Mouse (Mus musculus) granulocyte monocyte progenitor cell, adult 5-6 weeks (primary cell): Measurements from ENCODE around the gene Zfp62. TPM values are rescaled to one million over a fixed set of nuclear protein-coding genes. Genes with fewer than 3 reads are reported as not detected.
A peak's percentile ranks its signal among the peaks of the same experiment; 100 is the strongest.

Source experiments
- ATAC-seq: replicated peaks from 2 replicates; pipeline ENCODE4 v1.8.0; 2016; ENCODE audit warnings: mild to moderate bottlenecking, moderate TSS enrichment, inconsistent platforms; ENCODE audit not compliant: poor library complexity, severe bottlenecking
- total RNA-seq, 2 experiments: library from RNA; stranded (forward) in 1 of 2; stranded (reverse) in 1 of 2; fragments of 200-712, 200-1000 nt in 1 of 2; fragments of >200 nt in 1 of 2; fragmentation: Nextera tagmentation in 1 of 2; gene quantifications; 2 replicates each; pipeline ENCODE4 v1.2.3; 2014 to 2017

Gene Zfp62
- total RNA-seq, 2 experiments from 2014 or later, result 46.4 to 88.5 TPM

GRCm38 (mm10) chr11:49246523-49246922 is 43.4 kb downstream of the Zfp62 start:
- ATAC-seq, result no peak

GRCm38 (mm10) chr11:49247255-49247654 is 44.2 kb downstream of the Zfp62 start:
- ATAC-seq, result no peak

GRCm38 (mm10) chr11:49248226-49248973 is 45.3 kb downstream of the Zfp62 start:
- no peak for ATAC-seq

GRCm38 (mm10) chr11:49248974-49249700 is 46.0 kb downstream of the Zfp62 start:
- ATAC-seq, result no peak

GRCm38 (mm10) chr11:49249811-49250421 is 46.8 kb downstream of the Zfp62 start:
- ATAC-seq, result peak; percentile 51

GRCm38 (mm10) chr11:49250422-49251379 is 47.6 kb downstream of the Zfp62 start:
- peak; percentile 67 for ATAC-seq

- no peak for ATAC-seq
These were observed 48.3 kb downstream of the Zfp62 start for GRCm38 (mm10) chr11:49251380-49251761.

GRCm38 (mm10) chr11:49252048-49252447 is 49.0 kb downstream of the Zfp62 start:
- no peak for ATAC-seq

- ATAC-seq, result no peak
These were observed 49.9 kb downstream of the Zfp62 start for GRCm38 (mm10) chr11:49253035-49253434.

GRCm38 (mm10) chr11:49259296-49259695 is 56.2 kb downstream of the Zfp62 start:
- no peak for ATAC-seq

GRCm38 (mm10) chr11:49259829-49260228 is 56.7 kb downstream of the Zfp62 start:
- ATAC-seq, result peak; percentile 26; the same call in 1 of the 2 replicates

GRCm38 (mm10) chr11:49260598-49261312 is 57.7 kb downstream of the Zfp62 start:
- no peak for ATAC-seq

- no peak for ATAC-seq
These were observed 58.3 kb downstream of the Zfp62 start for GRCm38 (mm10) chr11:49261313-49261855.

- no peak for ATAC-seq
These were observed 59.2 kb downstream of the Zfp62 start for GRCm38 (mm10) chr11:49262286-49262685.

GRCm38 (mm10) chr11:49263149-49263548 is 60.1 kb downstream of the Zfp62 start:
- no peak for ATAC-seq

- ATAC-seq, result no peak
These were observed 61.0 kb downstream of the Zfp62 start for GRCm38 (mm10) chr11:49264081-49264480.

- ATAC-seq, result no peak
These were observed 61.5 kb downstream of the Zfp62 start for GRCm38 (mm10) chr11:49264622-49265021.

- ATAC-seq, result no peak
These were observed 62.0 kb downstream of the Zfp62 start for GRCm38 (mm10) chr11:49265101-49265500.

GRCm38 (mm10) chr11:49266671-49267070 is 63.6 kb downstream of the Zfp62 start:
- ATAC-seq, result no peak
